Mouse (Mus musculus) bone marrow macrophage, adult 2 months (primary cell): ENCODE measurements at regions not wholly inside any gene's neighbourhood (a gene's known extent, or its start where the extent isn't known, plus 50 kb on each side); places are given as distances from the start of the nearest gene placed in this dataset.

Source experiments
- CTCF ChIP-seq: IDR thresholded peaks from 2 replicates; pipeline ENCODE4 v1.5.1; 2012; ENCODE audit warnings: low read depth, mild to moderate bottlenecking, low read length, moderate library complexity
- POLR2A ChIP-seq: IDR thresholded peaks from 2 replicates; pipeline ENCODE4 v1.6.1; 2012; ENCODE audit warnings: mild to moderate bottlenecking, low read depth, low read length, borderline replicate concordance

- no peak for TF ChIP-seq CTCF
- TF ChIP-seq POLR2A = no peak
Measured at GRCm38 (mm10) chr13:83733991-83734610, 230.3 kb downstream of the Mef2c start.
